Mouse (Mus musculus) ovary, adult 18-20 months (tissue): ENCODE results near the gene Epm2a.
A peak's percentile ranks its signal among the peaks of the same experiment; 100 is the strongest.
"Not testable (repeated sequence)": the region's sequence is repeated elsewhere in the genome, so short reads cannot be mapped to it uniquely, and the experiment has no call there.

Experiments used
- DNase-seq: peaks from one replicate; pipeline ENCODE4 v3.0.0; 2022; ENCODE audit warnings: low spot score, mixed read lengths

Epm2a gene

GRCm38 (mm10) chr10:11343205-11344141 lies at the start of gene Epm2a:
Gene Epm2a, plus strand, starts transcription at chr10:11343404.
- DNase-seq: peak; percentile 82

GRCm38 (mm10) chr10:11298418-11298817 lies 44.8 kb upstream of the Epm2a start:
- no peak for DNase-seq

GRCm38 (mm10) chr10:11305365-11306053 lies 37.7 kb upstream of the Epm2a start:
- no peak for DNase-seq

GRCm38 (mm10) chr10:11306054-11306367 lies 37.2 kb upstream of the Epm2a start:
- DNase-seq: no peak

GRCm38 (mm10) chr10:11309866-11310265 lies 33.3 kb upstream of the Epm2a start:
- DNase-seq: no peak

GRCm38 (mm10) chr10:11310481-11310880 lies 32.7 kb upstream of the Epm2a start:
- no peak for DNase-seq

- not testable (repeated sequence) for DNase-seq
These were observed 25.2 kb upstream of the Epm2a start for GRCm38 (mm10) chr10:11317856-11318454.

GRCm38 (mm10) chr10:11319446-11319970 lies 23.7 kb upstream of the Epm2a start:
- no peak for DNase-seq

- no peak for DNase-seq
These were observed 20.9 kb upstream of the Epm2a start for GRCm38 (mm10) chr10:11322316-11322715.

GRCm38 (mm10) chr10:11323202-11323898 lies 19.9 kb upstream of the Epm2a start:
- no peak for DNase-seq

- DNase-seq: no peak
These were observed 16.7 kb upstream of the Epm2a start for GRCm38 (mm10) chr10:11326526-11326925.

- DNase-seq: no peak
These were observed 1.6 kb downstream of the Epm2a start for GRCm38 (mm10) chr10:11344536-11345468.

- DNase-seq: not testable (repeated sequence)
These were observed 7.2 kb downstream of the Epm2a start for GRCm38 (mm10) chr10:11350243-11350974.

GRCm38 (mm10) chr10:11354609-11355008 lies 11.4 kb downstream of the Epm2a start:
- no peak for DNase-seq

- no peak for DNase-seq
These were observed 18.9 kb downstream of the Epm2a start for GRCm38 (mm10) chr10:11361985-11362692.

- no peak for DNase-seq
These were observed 19.8 kb downstream of the Epm2a start for GRCm38 (mm10) chr10:11362896-11363487.

GRCm38 (mm10) chr10:11381302-11381701 lies 38.1 kb downstream of the Epm2a start:
- DNase-seq: no peak

GRCm38 (mm10) chr10:11410926-11411325 lies 67.7 kb downstream of the Epm2a start:
- no peak for DNase-seq

GRCm38 (mm10) chr10:11420071-11420470 lies 76.9 kb downstream of the Epm2a start:
- DNase-seq: no peak
